Mouse (Mus musculus) testis, adult 2 months (tissue): ENCODE data around the gene C330021F23Rik. TPM values are rescaled to one million over a fixed set of nuclear protein-coding genes. Genes with fewer than 3 reads are reported as not detected.
A peak's percentile ranks its signal among the peaks of the same experiment; 100 is the strongest.
"Not testable (repeated sequence)": the region's sequence is repeated elsewhere in the genome, so short reads cannot be mapped to it uniquely, and the experiment has no call there.

Experiments used
- H3K27ac ChIP-seq: fragments of 200-500 bp; 2 replicates; pipeline ENCODE4 v1.5.1; 2012; ENCODE audit warnings: low read depth, low read length; ENCODE audit not compliant: control insufficient read depth, insufficient read depth
- H3K27me3 ChIP-seq: fragments of 200-500 bp; 2 replicates; pipeline ENCODE4 v1.6.1; 2012; ENCODE audit warnings: mild to moderate bottlenecking, low read length, moderate library complexity; ENCODE audit not compliant: control insufficient read depth, insufficient read depth
- H3K36me3 ChIP-seq: fragments of 200-500 bp; 2 replicates; pipeline ENCODE4 v1.6.1; 2012; ENCODE audit warnings: mild to moderate bottlenecking, low read length; ENCODE audit not compliant: control insufficient read depth, insufficient read depth
- H3K4me1 ChIP-seq: fragments of 200-500 bp; 2 replicates; pipeline ENCODE4 v1.6.1; 2012; ENCODE audit warnings: low read length; ENCODE audit not compliant: control insufficient read depth, insufficient read depth
- H3K4me3 ChIP-seq: fragments of 200-500 bp; 2 replicates; pipeline ENCODE4 v1.5.1; 2012; ENCODE audit warnings: low read depth, mild to moderate bottlenecking, low read length, moderate library complexity, mixed read lengths; ENCODE audit not compliant: control insufficient read depth
- CTCF ChIP-seq: fragments of 200-500 bp; IDR thresholded peaks from 2 replicates; pipeline ENCODE4 v1.5.1; 2012; ENCODE audit warnings: low read depth, mild to moderate bottlenecking, inconsistent platforms, low read length, moderate library complexity; ENCODE audit not compliant: control insufficient read depth, insufficient read depth, insufficient replicate concordance
- POLR2A ChIP-seq: fragments of 200-500 bp; IDR thresholded peaks from 2 replicates; pipeline ENCODE4 v1.6.1; 2012; ENCODE audit warnings: low read depth, mild to moderate bottlenecking, inconsistent platforms, low read length, moderate library complexity; ENCODE audit not compliant: control insufficient read depth
- polyA plus RNA-seq: library from polyadenylated mRNA; depleted of rRNA; stranded (reverse); fragments of >200 nt; gene quantifications from 2 replicates; pipeline ENCODE4 v1.2.3, GENCODE M21; 2012

Gene C330021F23Rik
- polyA plus RNA-seq, 1 experiment: not detected

DNA sequence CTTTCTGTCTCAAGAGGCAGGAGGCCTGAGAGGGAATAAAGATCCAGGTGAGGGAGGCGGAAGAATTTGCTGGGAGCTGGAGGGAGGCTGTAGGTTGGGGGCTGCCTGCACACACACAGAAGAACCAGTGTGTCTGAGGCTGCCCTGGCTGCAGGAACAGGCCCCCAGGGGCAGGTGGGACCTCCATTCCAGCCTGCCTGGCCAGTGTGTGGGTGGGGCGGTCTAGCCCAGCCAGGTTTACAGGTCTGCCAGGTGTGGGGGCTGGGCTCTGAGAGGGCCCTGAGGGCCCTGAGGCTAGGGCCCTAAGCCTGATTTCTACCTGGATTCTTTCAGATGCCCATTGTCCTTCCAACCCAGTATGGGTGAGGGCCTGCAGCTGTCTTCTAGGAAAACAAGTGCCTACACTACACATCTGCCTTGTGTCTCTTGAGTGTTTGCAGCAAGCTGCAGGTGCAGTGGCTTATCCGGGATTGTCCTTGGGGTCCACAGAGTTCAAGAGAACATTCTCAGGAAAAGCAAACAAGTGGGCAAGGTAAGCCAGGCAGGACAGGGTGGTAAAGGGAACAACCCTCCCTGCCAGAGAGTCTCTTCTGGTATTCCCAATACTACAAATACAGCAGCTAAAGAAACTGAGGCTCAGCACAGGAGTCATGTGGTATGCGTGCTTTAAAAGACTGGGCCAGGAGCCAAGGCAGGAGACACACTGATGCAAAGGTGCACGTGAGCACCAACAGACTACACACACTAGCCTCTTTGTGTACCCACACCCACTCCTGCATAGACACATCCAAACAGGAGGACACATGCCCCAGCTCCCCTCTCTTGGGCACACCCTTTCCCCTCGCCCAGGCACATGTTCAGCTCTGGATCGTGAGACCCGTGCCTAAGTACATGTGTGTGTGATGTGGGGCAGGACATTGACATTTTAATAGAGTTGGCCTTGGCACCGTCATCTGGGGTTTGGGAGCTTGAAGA lies 11.9 kb downstream of the C330021F23Rik start:
- no peak overlapping the region for H3K27ac ChIP-seq

DNA sequence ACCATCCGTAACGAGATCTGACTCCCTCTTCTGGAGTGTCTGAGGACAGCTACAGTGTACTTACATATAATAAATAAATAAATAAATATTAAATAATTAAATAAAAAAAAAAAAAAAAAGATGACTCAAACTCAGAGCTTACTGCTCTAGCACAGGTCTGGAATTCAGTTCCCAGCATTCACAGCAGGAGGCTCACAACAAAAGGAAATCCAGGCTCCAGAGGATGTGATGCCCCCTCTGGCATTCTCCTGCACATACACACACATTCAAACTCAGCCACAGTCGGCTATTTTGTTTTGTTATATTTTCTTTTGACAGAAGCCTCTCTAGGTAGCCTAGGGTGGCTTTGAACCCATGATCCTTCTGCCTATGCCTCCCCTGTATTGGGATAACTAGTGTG lies 14.2 kb downstream of the C330021F23Rik start:
- H3K4me1 ChIP-seq, H3K27me3 ChIP-seq, H3K4me3 ChIP-seq, H3K27ac ChIP-seq, H3K36me3 ChIP-seq: not testable (repeated sequence)

More for the DNA sequence above, 11.9 kb downstream of the C330021F23Rik start:
- H3K27me3 ChIP-seq: no peaks in the 10 kb centered on the region
- no peak overlapping the region for H3K4me3 ChIP-seq
- peaks cover 5% of the 10 kb centered on the region for H3K4me1 ChIP-seq
- H3K36me3 ChIP-seq: no peaks in the 10 kb centered on the region
- TF ChIP-seq CTCF (no peak), POLR2A (no peak)

DNA sequence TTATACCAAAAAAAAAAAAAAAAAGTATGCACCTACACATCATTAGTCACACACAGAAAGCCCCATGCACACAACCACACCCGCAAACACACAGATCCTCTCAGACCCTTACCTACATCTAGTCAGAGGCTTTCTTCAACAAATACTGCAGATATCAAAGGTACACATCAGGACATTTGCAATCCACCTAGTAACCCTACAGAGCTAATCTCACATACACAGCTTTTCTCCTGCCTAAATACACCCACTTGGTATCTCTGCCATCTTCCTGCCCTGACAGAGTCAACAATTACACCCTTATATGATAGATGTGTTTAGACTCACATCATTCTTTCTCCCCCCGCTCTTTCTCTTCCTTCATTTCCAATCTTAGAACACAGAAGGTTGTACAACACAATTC lies 18.7 kb downstream of the C330021F23Rik start:
- TF ChIP-seq CTCF (no peak), POLR2A (no peak)
- Histone ChIP-seq H3K36me3 (no peaks in the 10 kb centered on the region), H3K4me1 (peaks cover 7% of the 10 kb centered on the region), H3K4me3 (no peak overlapping the region), H3K27me3 (no peaks in the 10 kb centered on the region), H3K27ac (no peak overlapping the region)

DNA sequence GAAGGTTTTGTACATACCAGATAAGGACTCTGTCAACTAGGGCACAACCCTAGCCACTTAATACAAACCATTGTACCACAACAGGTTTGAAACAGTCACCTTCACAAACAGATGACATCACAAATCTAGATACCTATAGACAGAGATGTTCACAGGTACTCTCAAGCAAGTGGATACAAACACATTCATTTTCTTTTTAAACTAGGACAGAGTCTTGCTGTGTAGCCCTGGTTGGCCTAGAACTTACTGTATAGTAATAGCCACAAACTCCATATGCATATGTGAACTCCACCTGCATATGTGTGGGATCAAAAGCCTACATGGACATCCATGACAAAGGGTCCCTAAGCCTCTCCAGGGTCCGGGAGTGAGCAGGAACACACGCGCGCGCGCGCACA lies 19.2 kb downstream of the C330021F23Rik start, which contains the start of gene Camsap3:
Camsap3 (plus strand) TSS at position 301 of the 398 bp plus-strand sequence.
- peak within 1 kb of the TSS; percentile 33 for H3K27ac ChIP-seq
- peaks cover 7% of the 10 kb centered on the region for H3K4me1 ChIP-seq
- TF ChIP-seq CTCF (no peak), POLR2A (no peak)
- H3K4me3 ChIP-seq: peak within 1 kb of the TSS; percentile 83
- no peaks in the 10 kb centered on the region for H3K27me3 ChIP-seq
- no peaks in the 10 kb centered on the region for H3K36me3 ChIP-seq

DNA sequence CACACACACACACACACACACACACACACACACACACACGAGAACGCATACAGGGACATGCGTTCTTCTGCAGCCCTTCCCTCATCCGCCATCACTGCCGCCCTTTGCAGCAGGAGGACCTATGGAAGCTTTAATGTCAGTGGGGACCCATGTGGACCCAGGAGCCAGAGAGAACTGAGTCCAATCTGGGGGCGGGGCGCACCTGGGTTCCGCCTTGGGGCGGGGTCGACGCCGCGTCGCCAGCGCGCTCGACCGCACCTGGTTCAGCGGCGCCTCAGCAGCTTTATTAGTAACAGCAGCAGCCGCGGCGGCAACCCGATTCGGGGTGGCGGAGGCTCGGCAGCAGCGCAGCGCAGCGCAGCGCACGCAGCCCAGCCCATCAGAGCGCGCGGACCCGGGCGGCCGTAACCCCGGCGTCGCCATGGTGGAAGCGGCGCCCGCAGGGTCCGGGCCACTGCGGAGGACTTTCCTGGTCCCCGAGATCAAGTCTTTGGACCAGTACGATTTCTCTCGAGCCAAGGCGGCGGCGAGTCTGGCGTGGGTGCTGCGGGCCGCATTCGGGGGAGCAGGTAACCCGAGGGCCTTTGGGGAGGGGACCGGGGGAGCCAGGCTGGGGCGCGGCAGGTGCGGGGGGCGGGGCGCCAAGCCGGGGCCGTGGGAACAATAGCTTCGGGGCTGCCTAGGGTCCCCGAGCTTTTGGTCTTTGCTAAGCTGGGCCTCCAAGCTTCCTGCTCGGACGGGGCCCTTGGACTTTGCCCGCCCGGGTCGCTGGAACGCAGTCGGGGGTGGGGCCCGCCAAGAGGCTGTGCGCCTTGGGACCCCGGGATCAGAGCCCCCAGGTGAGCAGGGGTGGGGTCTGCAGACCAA lies 19.8 kb downstream of the C330021F23Rik start:
- Histone ChIP-seq H3K27ac (peak overlapping the region; percentile 33; the same call in 1 of the 2 replicates), H3K4me3 (peak overlapping the region; percentile 83), H3K4me1 (peaks cover 7% of the 10 kb centered on the region), H3K27me3 (no peaks in the 10 kb centered on the region), H3K36me3 (no peaks in the 10 kb centered on the region)
- TF ChIP-seq CTCF: no peak
- TF ChIP-seq POLR2A: no peak

DNA sequence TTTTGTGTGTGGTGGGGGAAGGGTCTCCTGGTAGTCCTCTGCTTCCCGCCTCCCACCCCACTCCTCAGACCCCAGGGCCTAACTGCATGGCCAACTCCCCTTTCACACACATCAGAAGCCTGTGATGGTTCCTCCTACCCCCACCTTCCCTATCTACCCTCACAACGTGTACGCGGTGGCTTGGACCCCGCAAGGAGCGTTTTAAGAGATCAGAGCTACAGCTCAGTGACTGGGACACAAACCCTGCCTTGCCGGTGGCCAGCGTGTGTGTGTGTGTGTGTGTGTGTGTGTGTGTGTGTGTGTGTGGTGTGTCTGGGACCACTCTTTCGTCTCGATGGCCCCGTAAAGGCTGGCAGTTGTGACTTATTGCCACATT lies 20.5 kb downstream of the C330021F23Rik start:
- Histone ChIP-seq H3K4me1 (peaks cover 7% of the 10 kb centered on the region), H3K27ac (peak overlapping the region; percentile 39; the same call in 1 of the 2 replicates), H3K27me3 (no peaks in the 10 kb centered on the region), H3K36me3 (no peaks in the 10 kb centered on the region), H3K4me3 (peak overlapping the region; percentile 83)
- TF ChIP-seq CTCF (no peak), POLR2A (no peak)

DNA sequence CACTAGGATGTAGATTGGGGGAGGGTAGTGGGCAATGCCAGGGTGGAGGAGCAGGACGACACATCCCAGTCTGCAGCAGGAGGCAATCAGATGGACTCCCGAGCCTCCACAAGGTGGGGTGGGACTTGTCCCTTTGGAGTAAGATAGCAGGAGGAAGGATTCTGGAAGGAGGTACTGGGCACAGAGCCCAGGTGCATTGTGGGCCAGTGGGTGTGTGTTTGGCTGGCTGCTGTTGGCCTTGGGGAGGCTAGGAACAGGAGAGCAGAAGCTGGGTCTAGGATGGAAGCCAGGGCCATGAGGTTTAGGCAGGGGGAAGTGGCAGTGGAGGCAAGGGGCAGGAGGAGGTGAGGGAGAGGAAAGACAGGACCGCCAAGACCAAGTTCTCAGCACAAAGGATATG lies 25.7 kb downstream of the C330021F23Rik start:
- H3K27me3 ChIP-seq: no peaks in the 10 kb centered on the region
- no peaks in the 10 kb centered on the region for H3K36me3 ChIP-seq
- TF ChIP-seq POLR2A: no peak
- no peak for TF ChIP-seq CTCF
- no peaks in the 10 kb centered on the region for H3K4me1 ChIP-seq
- H3K4me3 ChIP-seq: no peak overlapping the region
- H3K27ac ChIP-seq: no peak overlapping the region
